Mouse (Mus musculus) urinary bladder, postnatal 14 days (tissue): ENCODE measurements around the gene Focad.

Experiments used
- DNase-seq: peaks from one replicate; pipeline ENCODE4 v3.0.0; 2021; ENCODE audit warnings: low spot score

Gene Focad

DNA sequence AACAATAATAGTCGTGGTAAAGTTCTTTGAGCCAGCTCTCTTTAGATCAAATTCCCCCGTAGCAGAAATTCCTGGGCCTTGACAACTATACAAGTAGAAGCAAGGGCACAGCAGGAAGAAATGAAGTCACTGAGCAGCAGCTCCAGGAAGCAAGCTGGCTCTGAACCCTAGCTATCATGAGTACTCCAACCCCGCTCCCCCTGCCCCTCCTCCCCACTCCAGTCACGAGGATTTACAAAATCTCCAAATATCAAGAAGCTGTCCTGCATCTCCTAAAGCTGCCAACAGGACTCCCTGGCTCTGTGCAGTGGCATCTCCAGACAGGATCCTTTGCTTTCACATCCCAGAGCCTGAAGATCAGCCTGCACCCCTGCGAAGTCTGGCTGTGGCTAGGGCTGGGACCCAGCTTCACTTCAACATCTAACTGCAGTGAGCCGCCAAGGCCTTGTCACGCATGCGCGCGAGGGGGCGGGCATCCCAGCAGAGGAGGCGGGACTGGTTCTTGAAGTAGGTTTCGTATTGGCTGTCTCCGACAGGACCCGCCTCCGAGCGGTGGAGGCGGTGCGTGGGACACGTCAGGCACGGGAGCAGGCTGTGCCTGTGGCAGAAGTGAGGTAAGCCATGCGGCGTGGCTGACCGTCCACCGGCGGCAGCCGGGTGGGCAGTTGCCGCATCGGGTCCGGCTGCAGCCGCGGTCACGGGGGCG lies at the start of gene Focad:
TSS of gene Focad (plus strand) at position 568 of the 706 bp plus-strand sequence.
- peak; percentile 98 for DNase-seq

DNA sequence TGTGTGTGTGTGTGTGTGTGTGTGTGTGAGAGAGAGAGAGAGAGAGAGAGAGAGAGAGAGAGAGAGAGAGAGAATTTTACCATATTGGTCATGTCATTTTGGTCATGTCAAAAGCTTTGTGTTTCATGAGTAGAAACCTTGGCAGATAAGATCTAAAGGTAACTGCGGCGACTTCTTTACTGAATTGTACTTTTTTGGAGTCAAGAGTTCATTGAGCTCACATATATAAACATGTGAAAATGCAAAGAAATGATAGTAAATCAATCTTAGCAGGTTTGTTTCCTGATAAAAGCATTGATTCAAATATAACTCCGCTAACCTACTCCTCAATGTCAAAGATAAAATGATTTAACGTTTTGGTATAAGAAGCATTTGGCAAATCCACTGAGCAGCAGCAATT lies 49.3 kb upstream of the Focad start:
- no peak for DNase-seq

DNA sequence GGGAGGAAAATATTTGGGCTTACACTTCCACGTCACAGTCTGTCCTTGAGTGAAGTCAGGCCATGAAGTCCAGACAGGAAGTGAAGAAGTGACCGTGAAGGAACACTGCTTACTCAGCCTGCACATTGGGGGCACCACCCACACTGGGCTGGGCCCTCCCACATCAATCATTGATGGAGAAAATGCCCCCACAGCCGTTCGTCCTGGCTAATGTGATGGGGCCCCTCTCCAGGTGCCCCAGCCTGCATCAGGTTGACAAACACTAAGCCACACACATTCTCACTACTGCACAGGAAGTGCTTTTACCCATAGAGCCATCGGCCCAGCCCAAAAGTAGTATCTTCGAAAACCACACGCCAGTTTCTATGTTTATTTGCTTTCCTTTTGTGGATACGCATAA lies 48.1 kb upstream of the Focad start:
- no peak for DNase-seq

DNA sequence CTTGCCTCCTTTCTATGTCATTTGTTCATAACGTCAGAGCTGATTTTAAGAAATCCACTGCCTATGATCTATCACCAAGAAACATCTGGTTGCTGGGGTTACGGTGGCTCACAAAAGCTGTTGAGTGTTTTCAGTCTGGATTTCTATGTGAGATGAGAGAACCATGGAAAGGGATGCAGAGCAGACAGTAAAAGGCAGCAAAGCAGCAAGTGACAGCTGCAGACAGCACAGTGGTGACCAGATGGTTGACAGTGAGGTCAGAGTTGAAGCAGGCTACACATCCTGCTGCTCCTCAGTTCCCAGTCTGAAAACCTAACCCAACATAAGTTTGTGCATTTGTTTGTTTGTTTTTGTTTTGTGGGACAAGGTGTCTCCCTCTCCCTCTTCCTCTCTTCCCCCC lies 19.0 kb upstream of the Focad start:
- DNase-seq: no peak

DNA sequence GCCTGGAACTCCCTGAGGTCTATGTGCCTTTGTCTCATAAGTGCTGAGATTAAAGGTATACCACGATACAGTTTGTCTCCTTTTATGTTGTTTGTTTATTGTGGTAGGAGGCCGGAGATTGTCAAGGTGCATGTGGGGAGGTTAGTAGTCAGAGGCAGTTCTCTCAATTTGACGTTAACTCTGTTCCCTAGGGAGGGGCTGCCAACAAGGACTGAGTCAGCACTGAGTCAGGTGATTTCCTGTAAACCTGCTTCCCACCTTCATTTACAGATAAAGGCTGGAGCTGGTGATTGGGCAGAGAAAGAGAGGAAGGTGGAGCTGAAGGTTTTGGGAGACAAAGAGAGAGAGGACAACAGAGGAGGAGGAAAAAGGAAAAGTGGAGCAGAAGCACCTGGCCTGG lies 15.4 kb upstream of the Focad start:
- DNase-seq: no peak

DNA sequence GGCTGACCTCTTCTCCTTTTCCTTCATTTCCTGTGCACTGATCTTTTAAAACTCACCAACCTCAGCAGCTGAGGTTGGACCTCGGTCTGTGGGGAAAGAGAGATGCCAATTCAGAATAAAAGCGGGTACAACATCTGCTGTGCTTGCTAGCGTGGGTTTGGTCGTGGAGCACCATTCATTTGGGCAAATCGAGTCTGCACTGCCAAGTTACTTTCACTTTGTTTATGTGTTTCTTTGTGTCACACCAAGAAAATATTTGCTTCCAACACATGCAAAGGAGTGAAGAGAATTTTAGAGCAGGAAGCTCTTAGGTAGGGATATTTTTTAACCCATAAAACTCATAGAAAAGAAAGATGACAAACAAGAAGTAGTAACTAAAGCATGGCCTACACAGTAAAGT lies 13.0 kb upstream of the Focad start:
- no peak for DNase-seq

DNA sequence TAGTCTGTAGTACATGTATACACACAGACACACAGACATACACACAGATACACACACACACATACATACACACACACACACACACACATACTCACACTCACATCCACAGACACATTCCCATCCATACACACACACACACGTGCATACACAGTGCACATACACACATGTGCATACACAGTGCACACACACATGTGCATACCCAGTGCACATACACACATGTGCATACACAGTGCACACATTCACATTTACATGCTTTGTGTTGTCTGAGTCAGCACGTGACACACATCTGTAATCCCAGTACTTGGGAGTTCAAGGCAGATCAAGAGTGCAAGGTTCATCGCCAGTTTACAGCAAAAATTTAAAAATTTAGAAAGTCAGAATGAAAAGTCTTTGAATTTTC lies 12.5 kb upstream of the Focad start:
- no peak for DNase-seq

DNA sequence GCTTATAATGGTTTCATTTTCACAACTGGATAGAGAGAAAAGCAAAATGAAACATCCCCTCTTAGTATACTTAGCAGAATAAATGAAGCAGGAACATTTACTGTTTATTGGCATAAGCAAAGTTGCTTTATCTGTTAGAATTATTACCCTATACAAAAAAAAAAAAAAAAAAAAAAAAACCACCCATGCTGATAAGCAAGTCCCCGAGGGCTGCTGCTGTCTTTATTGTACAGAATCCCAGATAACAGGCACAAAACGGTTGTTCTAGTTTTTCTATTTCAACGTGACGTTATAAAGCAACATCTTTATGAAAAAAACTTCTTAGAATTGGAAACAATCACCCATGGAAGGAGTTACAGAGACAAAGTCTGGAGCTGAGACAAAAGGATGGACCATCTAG lies 12.0 kb upstream of the Focad start:
- DNase-seq: no peak

DNA sequence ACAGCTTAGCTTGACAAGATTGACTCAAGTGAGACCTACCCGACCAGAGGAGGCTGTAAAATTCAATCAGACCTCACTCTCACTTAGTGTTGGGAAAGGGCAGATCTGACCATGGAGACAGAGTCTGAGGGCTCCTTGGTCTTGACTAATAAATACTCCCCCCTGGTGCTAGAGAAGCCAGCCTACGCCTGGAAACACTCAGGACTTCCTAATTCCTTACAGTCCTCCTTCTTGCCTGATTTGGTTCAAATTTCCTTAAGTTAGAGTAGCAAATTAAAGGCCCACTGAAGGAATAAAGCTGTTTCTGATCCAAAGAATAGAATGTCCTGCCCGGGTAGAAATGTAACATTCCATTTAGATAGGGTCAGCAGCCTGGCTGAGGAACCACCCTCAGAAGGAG lies 10.6 kb upstream of the Focad start:
- no peak for DNase-seq

DNA sequence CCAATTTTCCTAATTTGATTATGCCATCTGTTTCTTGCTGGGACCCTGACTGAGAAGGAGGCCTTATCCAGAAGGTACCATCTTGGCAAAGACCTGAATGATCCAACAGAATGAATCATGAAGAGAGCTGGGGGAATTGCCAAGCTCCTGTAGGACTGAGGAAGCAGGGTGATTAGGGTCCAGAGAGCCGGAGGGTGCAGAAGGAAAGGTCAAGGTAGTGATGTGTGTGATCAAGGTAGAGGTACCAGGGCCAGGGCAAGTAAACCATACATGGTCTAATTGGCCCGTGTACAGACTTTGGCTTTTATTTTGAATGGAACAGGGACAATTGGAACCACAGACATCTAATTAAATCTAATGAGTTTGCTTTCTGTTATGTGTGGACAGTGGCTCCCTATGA lies 4.1 kb upstream of the Focad start:
- no peak for DNase-seq

DNA sequence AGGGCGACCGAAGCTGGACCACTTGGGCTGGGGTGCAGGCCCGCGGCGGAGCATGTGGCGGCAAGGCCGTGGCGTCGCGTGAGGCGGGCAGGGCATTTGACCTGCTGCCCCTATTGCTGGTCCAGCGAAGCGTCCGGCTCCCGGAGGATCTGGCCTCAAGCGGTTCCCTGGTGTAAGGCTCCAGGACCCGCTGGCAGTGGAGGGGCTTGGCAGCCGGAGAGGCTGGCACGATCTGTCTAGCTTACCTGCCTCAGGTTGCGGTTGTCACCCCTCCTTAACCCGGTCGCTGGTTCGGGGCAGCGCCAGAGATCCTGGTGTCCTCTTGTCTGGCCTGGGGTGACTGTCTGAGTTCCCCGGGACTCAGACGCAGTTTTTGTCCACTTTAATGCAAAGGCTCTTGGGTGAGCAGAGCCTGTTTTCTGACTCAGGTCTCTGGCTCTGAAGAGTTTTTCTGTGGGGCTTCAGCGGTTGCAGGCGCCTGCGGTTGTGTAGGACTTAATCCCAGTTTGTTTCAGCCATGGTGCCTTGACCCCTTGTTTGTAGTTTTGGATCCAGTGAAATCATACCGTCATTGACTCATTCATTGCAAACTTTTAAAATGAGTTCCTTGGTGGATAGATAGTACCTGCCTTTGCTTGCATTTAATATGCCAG lies 465 bp downstream of the Focad start:
- no peak for DNase-seq

DNA sequence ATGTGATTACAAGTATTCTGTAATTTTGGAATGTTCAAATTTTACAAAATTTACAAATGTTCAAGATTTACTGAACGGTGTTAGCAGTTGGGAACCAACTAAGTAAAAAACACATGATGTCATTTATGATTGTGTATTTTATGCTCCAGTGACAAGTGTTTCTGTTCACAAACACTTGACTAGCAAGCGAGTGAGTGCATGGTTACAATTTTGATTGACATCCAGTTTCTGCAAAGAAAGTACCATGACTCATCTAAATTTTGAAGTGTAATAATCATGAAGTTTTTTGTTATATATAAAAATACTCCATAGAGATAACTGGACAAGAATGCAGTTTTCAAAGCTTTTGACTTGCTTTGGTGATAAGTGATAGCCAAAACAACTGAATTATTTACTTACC lies 1.3 kb downstream of the Focad start:
- DNase-seq: no peak

DNA sequence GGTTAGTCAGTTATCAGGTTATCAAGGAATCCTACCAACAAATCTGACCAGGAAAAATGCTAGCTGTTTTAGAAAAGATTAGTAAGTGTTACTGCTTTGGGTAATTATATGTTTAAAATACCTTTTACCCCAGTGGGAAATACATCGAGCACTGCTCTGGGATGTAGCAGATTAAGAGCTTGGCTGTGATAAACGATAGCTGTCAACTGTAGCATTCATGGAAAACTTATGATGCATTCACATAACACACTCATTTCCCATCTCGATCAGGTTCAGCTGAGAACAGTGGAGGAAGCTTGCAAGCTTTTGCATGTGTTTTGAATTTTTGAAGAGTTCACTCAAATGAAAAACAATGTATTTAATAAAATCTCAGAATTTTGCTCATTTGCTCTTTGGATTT lies 14.2 kb downstream of the Focad start:
- DNase-seq: no peak

DNA sequence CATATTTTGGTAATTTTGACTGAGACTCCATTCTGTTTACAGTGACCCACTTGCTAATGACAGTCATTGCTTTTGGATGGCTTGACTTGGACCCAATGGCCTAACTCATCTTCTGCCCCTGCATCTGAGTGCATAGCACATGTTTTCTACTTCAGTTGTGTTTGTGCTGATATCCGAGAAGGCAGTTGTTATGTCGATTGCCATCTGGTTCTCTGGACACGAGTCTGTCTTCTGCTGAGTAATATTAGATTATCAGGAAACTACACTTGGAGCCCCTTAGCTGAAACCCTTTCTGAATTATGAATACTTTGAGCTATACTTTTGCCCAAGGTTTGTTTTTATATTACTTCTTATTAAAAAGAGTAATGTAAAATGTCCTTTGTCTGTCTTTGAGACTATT lies 22.9 kb downstream of the Focad start:
- DNase-seq: no peak

DNA sequence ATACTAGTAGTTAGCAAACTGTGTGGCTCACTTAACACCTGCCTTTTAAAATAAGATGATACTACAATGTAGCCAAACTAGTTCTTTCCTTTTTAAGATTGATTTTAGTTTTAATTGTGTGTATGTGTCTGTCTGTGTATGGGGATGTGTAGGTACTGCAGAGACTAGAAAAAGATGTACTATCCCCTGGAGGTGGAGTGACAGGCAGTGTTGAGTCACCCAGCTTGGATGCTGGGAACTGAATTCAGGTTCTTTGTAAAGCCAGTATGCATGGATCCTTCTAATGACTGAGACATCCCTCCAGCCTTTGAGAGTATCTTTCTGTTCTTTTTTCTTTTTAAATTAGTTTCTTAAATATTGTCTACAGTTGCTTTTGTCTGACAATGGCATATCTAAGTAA lies 23.5 kb downstream of the Focad start:
- DNase-seq: no peak

DNA sequence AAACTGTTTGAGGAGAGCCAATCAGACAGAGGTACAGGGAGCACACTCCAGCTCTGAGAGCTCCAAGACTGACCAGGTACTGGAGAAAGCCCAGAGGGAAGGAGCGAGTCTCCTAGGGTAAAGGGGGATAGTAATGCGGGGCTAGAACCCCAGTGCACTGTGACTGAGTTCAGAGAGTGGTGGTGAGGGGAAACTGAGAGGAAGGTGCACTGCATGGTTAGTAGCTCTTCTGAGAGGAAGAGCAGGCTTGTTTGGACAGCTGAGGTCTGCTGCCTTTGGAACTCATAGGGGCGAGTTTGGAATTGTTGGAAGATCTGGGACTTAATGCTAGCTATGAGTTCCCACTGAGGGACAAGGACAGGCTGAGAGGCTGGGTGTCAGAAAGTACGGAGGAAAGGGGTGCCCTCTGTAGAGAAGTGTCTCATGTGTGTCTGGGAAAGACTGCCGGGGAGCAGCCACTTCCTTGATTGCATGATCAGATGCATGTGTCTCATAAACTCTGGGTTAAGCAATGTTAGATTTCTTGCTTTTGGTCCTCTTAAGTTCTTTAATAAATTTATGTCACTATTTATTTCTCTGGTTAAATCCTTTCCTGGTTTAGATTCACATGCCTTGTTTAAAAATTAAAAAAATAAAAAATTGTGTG lies 24.4 kb downstream of the Focad start:
- no peak for DNase-seq

DNA sequence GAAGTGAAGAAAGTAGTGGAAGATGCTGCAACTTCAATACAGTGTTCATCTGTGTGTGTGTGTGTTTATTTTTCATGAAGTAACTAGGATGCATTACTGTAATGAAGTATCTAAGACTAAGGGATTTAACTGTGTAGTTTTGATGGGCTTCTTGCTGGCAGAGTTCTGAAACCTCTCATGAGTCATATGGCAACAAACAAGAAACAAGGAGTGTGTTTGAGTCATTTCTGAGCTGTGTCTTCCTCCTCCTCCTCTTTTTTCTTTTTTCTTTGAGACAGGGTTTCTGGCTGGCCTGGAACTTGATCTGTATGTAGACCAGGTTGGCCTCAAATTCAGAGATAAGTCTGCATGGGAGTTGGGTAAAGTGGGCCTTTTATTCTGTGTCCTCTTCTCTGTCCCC lies 25.7 kb downstream of the Focad start:
- no peak for DNase-seq

DNA sequence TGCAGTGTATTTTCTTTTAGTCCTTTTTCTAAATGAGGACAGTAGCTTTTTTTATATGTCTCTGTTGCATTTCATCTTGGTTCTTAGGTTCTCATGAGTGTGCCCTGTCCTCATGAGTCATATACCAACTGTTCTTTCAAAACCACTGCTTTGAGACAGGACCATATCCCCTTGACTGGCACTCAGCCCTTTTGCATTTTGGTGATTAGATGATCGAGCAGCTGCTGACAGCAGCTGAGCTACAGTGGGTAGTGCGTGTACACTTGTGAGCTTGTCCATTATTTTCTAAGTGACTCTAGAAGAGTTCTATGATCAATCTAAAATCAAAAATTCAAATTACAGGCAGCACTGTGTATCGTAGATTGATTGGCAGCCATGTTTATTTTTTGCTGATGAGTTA lies 28.0 kb downstream of the Focad start:
- no peak for DNase-seq

DNA sequence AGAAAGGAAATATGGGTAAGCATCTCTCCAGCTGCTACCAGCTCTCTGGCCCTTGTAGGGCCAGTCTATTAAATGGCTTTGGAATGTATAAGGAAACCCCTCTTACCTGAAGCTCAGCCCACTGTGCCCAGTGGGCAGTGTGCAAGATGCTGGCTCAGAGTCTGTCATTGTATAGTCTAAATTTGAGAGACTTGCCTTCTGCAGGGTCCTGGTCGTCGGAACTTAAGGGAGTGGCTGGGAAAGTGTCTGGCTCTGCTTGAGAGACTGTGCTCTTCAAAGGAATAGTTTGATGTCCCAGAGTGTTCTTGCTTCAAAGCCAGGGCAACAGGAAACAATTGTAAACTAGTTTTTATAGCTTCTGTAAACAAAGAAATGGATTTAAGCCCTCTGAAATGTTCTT lies 41.5 kb downstream of the Focad start:
- no peak for DNase-seq

DNA sequence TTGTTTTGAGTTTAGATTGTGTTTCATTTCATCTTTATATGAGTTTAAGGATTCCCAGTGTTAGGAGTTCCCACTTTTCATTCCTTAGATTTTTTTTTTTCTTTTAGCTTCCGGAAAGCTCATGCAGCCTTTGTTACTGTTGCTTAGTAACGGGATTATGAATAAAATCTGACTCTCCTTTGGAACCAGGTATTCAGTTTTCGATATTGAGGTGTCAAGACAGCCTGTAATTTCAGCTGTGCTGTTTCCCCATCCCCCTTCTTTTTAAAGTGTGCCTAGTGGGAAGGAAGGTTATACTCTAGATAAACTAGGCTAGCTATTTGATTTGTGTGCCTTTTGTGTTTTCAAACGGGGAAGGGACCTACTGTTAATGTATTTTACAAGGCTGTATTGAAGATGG lies 42.1 kb downstream of the Focad start:
- DNase-seq: no peak

DNA sequence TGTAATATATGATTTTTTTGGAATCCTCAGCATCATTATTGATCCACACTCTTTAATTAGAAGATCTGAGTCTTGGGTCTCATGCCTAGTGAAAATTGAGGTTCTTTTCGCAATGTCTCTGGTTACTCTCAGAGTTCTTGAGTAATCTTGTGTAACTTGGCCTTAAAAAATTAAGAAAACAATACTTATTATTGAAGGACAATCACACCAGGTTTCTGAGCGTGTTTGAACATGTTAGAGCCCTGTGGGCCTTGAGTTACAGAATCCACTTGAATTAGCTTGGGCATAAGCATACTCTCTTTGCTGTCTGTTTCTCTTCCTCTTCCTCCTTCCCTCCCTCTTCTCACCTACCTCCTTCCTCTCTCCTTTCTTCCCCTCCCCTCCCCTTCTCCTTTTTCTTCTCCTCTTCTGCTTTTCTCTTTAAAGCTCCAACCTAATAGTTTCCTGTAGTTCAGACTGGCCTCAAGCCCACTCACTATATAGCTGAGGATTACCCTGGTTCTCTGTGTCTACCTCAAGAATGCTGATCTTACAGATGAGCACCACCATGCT lies 44.0 kb downstream of the Focad start:
- no peak for DNase-seq

DNA sequence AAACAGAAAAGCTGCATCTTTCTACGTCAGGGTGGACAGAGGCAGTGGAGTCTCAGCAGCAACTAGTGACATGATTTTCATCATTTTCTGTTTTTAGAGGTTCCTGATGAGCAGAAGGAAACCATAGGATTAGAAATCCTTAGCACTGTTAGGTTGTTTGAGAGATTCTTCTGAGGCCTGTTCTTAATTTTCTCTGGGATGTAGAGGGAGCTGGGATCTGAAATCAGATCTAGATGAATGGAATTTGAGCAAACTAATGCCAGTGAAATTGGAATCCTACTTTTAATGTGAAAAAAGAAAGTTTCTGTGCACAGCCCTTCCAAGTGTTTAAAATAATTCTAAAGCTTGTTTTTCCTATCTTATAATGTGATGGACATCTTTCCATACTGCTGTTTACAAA lies 55.0 kb downstream of the Focad start:
- DNase-seq: no peak

DNA sequence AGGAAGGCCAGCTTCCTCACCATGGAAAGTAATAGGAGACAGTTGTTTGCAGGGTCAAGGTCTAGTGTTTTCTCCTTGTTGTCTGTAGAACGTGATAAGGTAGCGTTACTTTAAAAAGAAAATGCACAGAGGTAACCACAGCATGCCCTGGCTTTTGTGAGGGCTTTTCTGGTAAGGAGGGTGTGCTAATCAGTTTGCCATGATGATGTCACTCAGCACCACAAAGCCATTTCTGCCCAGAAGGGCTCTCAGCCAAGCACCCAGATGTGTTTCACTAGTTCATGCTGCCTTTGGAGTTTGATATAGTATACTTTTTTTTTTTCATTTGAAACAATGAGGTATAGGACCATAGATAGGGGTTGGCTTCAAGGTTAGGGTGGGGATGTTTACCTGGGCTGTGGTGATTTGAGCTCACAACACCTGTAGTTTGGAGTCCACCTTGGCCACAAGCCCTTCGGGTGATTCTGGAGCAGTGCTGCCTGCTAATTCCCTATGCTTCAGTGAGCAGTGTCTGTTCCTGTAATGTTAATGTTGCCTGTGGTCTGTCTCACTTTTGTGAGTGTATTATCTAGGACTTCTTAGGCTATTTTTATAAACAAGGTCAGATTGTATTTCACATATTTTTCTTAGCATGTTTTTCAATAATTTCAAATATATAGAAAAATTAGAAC lies 61.2 kb downstream of the Focad start:
- no peak for DNase-seq
